Mouse (Mus musculus): ENCODE measurements around the gene Usp40. TPM values are rescaled to one million over a fixed set of nuclear protein-coding genes. Genes with fewer than 3 reads are reported as not detected.

The Usp40 gene
- 9.8 and 13.1 TPM in 2 replicates for polyA plus RNA-seq (2012; rRNA removed)

DNA sequence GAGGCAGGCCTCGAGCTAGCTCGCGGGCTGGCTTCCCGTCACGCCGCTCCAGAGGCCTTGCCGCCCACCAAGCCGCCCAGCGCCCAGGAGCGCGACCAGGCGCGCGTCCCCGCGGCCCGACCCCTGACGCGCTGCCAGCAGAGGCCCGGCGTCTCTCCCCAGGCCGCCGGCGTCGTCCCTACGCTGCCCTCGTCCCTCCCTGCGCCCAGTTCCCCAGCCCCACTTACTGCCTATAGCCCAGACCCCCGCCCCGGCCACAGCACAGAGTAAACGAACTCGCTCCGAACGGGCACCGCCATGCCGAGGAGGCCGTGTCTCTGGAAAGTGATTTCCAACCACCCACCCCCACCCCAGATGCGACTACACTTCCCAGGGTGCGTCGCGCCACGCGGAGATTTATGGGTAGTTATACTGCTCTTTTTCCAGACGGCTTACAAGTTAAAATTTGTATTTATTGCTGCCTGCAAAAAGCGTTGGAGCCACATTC, at the start of gene Usp40:
TSS of gene Usp40 (minus strand) at position 341 of the 487 bp plus-strand sequence.

DNA sequence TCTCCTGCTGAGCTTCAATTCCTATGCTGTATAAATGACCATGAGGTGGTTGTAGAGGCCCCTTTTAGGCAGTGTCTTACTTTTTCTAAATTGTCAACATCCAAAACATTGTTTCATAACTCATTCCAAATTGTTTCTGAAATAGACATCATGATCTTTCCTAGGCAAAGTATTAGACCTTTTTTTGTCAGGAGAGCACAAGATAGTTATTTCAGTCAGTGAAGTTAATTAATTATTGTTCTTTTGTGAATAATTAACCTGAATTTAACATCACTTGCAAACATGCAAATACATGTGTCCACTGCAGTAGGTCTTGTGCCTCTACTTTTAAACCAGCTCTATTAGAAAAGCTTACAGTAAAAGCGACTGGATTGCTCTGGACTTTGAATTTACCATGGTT, 46.7 kb upstream of the Usp40 start, which contains the start of gene Ugt1a10:
TSS of gene Ugt1a10 (plus strand) at position 301 of the 400 bp plus-strand sequence.

Other genes starting within 250 kb of the Usp40 start
- gene Sag, start 204.9 kb downstream of the Usp40 start, polyA plus RNA-seq (2012; rRNA removed), result 0.31 and 0.69 TPM in 2 replicates
- gene Dgkd, start 155.3 kb downstream of the Usp40 start, polyA plus RNA-seq (2012; rRNA removed), result 30.5 and 31.1 TPM in 2 replicates
- gene Ugt1a10, start 46.8 kb upstream of the Usp40 start, polyA plus RNA-seq (2012; rRNA removed), result not detected in 2 replicates
- gene Ugt1a9, start 62.2 kb upstream of the Usp40 start, polyA plus RNA-seq (2012; rRNA removed), result 0.10 TPM in 1 of 2 replicates, not detected in the other
- not detected in 2 replicates for gene Ugt1a8, start 79.3 kb upstream of the Usp40 start, polyA plus RNA-seq (2012; rRNA removed)
- gene Ugt1a7c, start 86.5 kb upstream of the Usp40 start, polyA plus RNA-seq (2012; rRNA removed), result 8.5 and 9.3 TPM in 2 replicates
- gene Ugt1a6b, start 94.7 kb upstream of the Usp40 start, polyA plus RNA-seq (2012; rRNA removed), result 11.4 and 14.9 TPM in 2 replicates
- 26.8 and 30.0 TPM in 2 replicates for gene Ugt1a6a, start 126.3 kb upstream of the Usp40 start, polyA plus RNA-seq (2012; rRNA removed)
- 0.11 and 0.14 TPM in 2 replicates for gene Ugt1a5, start 157.5 kb upstream of the Usp40 start, polyA plus RNA-seq (2012; rRNA removed)
- 0.07 and 0.08 TPM in 2 replicates for gene Ugt1a2, start 192.1 kb upstream of the Usp40 start, polyA plus RNA-seq (2012; rRNA removed)
- 3.2 and 6.0 TPM in 2 replicates for gene Dnajb3, start 197.2 kb upstream of the Usp40 start, polyA plus RNA-seq (2012; rRNA removed)
- gene Ugt1a1, start 203.4 kb upstream of the Usp40 start, polyA plus RNA-seq (2012; rRNA removed), result 6.2 and 7.1 TPM in 2 replicates
- 2.4 and 3.0 TPM in 2 replicates for gene Mroh2a, start 218.4 kb upstream of the Usp40 start, polyA plus RNA-seq (2012; rRNA removed)

Data from ovary, adult 2 months (tissue).